Mouse (Mus musculus) hindbrain, embryonic 16.5 days (tissue): ENCODE data around the gene Car1. TPM values are rescaled to one million over a fixed set of nuclear protein-coding genes. Genes with fewer than 3 reads are reported as not detected.

Experiments
- ATAC-seq: fragments of 200-750 bp; cut with Nextera tagmentation; 2 replicates; pipeline ENCODE4 v1.8.0; 2017; ENCODE audit warnings: moderate TSS enrichment, moderate library complexity
- H3K27ac ChIP-seq: fragments of 300-500 bp; sonication (generic); 2 replicates; pipeline ENCODE4 v1.5.1; 2014; ENCODE audit warnings: low read depth, mild to moderate bottlenecking, control low read depth, low read length, moderate library complexity
- H3K27me3 ChIP-seq: fragments of 300-500 bp; sonication (generic); replicated peaks from 2 replicates; pipeline ENCODE4 v1.6.1; 2014; ENCODE audit warnings: low read length; ENCODE audit not compliant: control insufficient read depth, insufficient read depth
- H3K36me3 ChIP-seq: fragments of 300-500 bp; sonication (generic); 2 replicates; pipeline ENCODE4 v1.6.1; 2014; ENCODE audit warnings: mild to moderate bottlenecking, low read length, moderate library complexity, mixed read lengths; ENCODE audit not compliant: control insufficient read depth, insufficient read depth
- H3K4me1 ChIP-seq: fragments of 300-500 bp; sonication (generic); 2 replicates; pipeline ENCODE4 v1.6.1; 2014; ENCODE audit warnings: low read depth, low read length; ENCODE audit not compliant: control insufficient read depth, insufficient read depth
- H3K4me2 ChIP-seq: fragments of 300-500 bp; sonication (generic); 2 replicates; pipeline ENCODE4 v1.6.1; 2014; ENCODE audit warnings: mild to moderate bottlenecking, low read length, control low read depth, moderate library complexity
- H3K4me3 ChIP-seq: fragments of 300-500 bp; sonication (generic); 2 replicates; pipeline ENCODE4 v1.5.1; 2014; ENCODE audit warnings: mild to moderate bottlenecking, low read length, control low read depth, moderate library complexity
- H3K9ac ChIP-seq: fragments of 300-500 bp; sonication (generic); 2 replicates; pipeline ENCODE4 v1.6.1; 2014; ENCODE audit warnings: low read depth, mild to moderate bottlenecking, control low read depth, low read length, moderate library complexity
- H3K9me3 ChIP-seq: fragments of 300-500 bp; sonication (generic); 2 replicates; pipeline ENCODE4 v1.6.1; 2014; ENCODE audit warnings: mild to moderate bottlenecking, low read length, moderate library complexity; ENCODE audit not compliant: control insufficient read depth
- WGBS: fragments of 180-500 bp; shearing (Covaris S2); extraction: QIAGEN DNeasy Blood & Tissue Kit; methylation state at CpG from one replicate; pipeline ENCODE4 v1.1.7; 2014; 5-methylcytosine and 5-hydroxymethylcytosine counted together
- polyA plus RNA-seq: library from polyadenylated mRNA; unstranded; fragments of >200 nt; fragmentation: Nextera tagmentation; extraction: Ambion mirVana; gene quantifications from 2 replicates; pipeline ENCODE4 v1.2.1, GENCODE M21; 2015

Gene Car1
- polyA plus RNA-seq, result 0.17 TPM in 1 of 2 replicates, not detected in the other

DNA sequence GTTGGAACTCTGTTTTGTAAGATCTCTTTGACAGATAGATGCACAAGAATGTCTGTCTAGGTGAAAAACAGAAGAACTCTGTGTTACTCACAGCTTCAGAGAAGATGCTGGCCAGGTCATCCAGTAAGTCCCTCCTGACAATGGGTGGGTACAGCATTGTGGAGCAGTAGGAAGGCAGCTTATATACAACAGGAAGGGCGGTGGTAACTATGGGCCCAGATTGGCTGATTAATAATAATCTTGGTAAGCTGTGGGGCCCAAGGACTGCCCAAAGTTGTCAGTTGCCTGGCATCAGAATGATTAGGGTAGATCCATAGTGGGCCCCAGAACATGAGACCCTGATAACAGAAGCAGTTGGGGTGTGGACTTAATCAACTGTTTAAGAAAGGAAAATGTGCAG lies at the start of gene Car1:
Car1 (minus strand) TSS at position 158 of the 400 bp plus-strand sequence.
- Histone ChIP-seq H3K9me3 (no peaks in the 10 kb centered on the region), H3K4me2 (no peak within 1 kb of the TSS), H3K4me1 (no peaks in the 10 kb centered on the region), H3K4me3 (no peak within 1 kb of the TSS), H3K27ac (no peak within 1 kb of the TSS), H3K36me3 (no peaks in the 10 kb centered on the region), H3K27me3 (no peaks in the 10 kb centered on the region), H3K9ac (no peak within 1 kb of the TSS)
- no peak for ATAC-seq
- 90% methylated on average over 1 of the region's 1 CpGs for WGBS

GRCm38 (mm10) chr3:14857874-14858273 lies 49.7 kb upstream of the Car1 start:
- Histone ChIP-seq H3K9me3 (no peaks in the 10 kb centered on the region), H3K4me3 (no peak overlapping the region), H3K4me2 (no peak overlapping the region), H3K27me3 (no peaks in the 10 kb centered on the region), H3K36me3 (no peaks in the 10 kb centered on the region), H3K9ac (no peak overlapping the region), H3K4me1 (peaks cover 4% of the 10 kb centered on the region), H3K27ac (no peak overlapping the region)
- ATAC-seq, result no peak
- WGBS, result 93% methylated on average over 3 of the region's 3 CpGs

GRCm38 (mm10) chr3:14854446-14854845 lies 46.3 kb upstream of the Car1 start:
- Histone ChIP-seq H3K4me1 (no peaks in the 10 kb centered on the region), H3K27ac (no peak overlapping the region), H3K4me2 (no peak overlapping the region), H3K27me3 (no peaks in the 10 kb centered on the region), H3K4me3 (no peak overlapping the region), H3K36me3 (no peaks in the 10 kb centered on the region), H3K9me3 (no peaks in the 10 kb centered on the region), H3K9ac (no peak overlapping the region)
- no peak; the same call in 1 of the 2 replicates for ATAC-seq
- 62% methylated on average over 1 of the region's 1 CpGs for WGBS

DNA sequence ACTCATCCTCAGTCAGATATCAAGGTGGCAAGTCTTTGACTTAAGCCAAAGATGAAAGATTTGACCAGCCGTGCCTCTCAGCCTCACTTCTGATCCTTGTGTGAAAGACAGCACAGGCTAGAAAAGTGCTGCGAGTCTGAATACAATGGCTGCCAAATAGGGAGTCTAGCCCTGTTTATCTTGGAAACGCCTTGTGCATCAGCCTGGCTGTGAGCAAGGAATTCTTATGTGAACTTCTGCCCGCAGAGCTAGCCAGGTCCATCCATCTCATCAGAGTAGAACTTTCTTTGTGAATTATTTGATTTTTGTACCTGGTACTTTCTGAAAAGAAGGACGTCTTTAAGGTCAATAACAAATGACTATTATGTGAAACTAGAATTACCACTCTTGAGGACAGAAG lies 45.8 kb upstream of the Car1 start:
- Histone ChIP-seq H3K36me3 (no peaks in the 10 kb centered on the region), H3K27me3 (no peaks in the 10 kb centered on the region), H3K4me2 (no peak overlapping the region), H3K4me1 (no peaks in the 10 kb centered on the region), H3K27ac (no peak overlapping the region), H3K9me3 (no peaks in the 10 kb centered on the region), H3K4me3 (no peak overlapping the region), H3K9ac (no peak overlapping the region)
- WGBS, result 76% methylated on average over 5 of the region's 5 CpGs
- no peak for ATAC-seq

GRCm38 (mm10) chr3:14848587-14849254 lies 40.6 kb upstream of the Car1 start:
- Histone ChIP-seq H3K27me3 (no peaks in the 10 kb centered on the region), H3K9ac (no peak overlapping the region), H3K4me1 (no peaks in the 10 kb centered on the region), H3K4me3 (no peak overlapping the region), H3K27ac (no peak overlapping the region), H3K9me3 (no peaks in the 10 kb centered on the region; the same call in 1 of the 2 replicates), H3K36me3 (no peaks in the 10 kb centered on the region), H3K4me2 (no peak overlapping the region)
- no peak for ATAC-seq
- WGBS, result 98% methylated on average over 2 of the region's 2 CpGs

DNA sequence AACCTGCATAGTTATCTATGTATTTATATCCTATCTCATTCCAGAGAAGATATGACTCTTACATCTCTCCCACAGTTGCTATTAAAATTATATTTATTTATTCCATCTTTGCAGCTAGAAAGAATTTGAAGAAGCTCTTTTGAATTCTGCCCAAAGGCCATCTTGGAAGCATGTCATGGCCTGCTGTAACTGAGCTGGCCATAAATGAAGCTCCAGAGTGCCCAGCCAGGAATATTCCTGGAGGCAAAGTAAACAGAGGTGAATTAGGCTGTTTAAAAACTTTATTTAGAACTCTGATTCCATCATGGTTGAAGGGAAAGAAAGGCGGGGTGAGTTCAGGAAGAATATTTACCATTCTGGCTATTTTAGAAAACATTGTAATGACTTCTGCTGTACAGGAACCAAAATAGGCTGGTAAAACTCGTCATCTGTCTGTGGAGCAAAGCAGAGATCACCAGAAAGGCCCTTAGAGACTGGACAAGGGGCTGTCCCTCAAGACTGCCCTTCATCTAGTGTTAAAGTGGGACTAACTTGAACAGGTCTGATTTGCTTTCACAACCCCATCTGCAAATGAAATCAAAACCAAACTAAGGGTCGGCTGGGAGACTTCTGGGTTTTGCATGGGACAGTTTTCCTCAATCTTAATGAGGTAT lies 31.4 kb upstream of the Car1 start:
- 83% methylated on average over 3 of the region's 3 CpGs for WGBS
- Histone ChIP-seq H3K36me3 (no peaks in the 10 kb centered on the region), H3K27ac (no peak overlapping the region), H3K27me3 (no peaks in the 10 kb centered on the region), H3K4me3 (no peak overlapping the region), H3K4me2 (no peak overlapping the region), H3K9me3 (no peaks in the 10 kb centered on the region; the same call in 1 of the 2 replicates), H3K9ac (no peak overlapping the region), H3K4me1 (no peaks in the 10 kb centered on the region)
- no peak for ATAC-seq

- 95% methylated on average over 1 of the region's 1 CpGs for WGBS
- no peaks in the 10 kb centered on the region for H3K27me3 ChIP-seq
Observed at GRCm38 (mm10) chr3:14838936-14839335, 30.8 kb upstream of the Car1 start.

GRCm38 (mm10) chr3:14832766-14833165 lies 24.6 kb upstream of the Car1 start:
- Histone ChIP-seq H3K9me3 (no peaks in the 10 kb centered on the region), H3K4me2 (no peak overlapping the region), H3K27ac (no peak overlapping the region), H3K27me3 (no peaks in the 10 kb centered on the region), H3K4me3 (no peak overlapping the region), H3K9ac (no peak overlapping the region), H3K4me1 (no peaks in the 10 kb centered on the region), H3K36me3 (no peaks in the 10 kb centered on the region)
- no peak for ATAC-seq

More at GRCm38 (mm10) chr3:14838936-14839335, 30.8 kb upstream of the Car1 start:
- no peak for ATAC-seq
- H3K9me3 ChIP-seq, result no peaks in the 10 kb centered on the region
- no peak overlapping the region for H3K4me2 ChIP-seq
- H3K4me3 ChIP-seq, result no peak overlapping the region
- no peak overlapping the region for H3K9ac ChIP-seq
- H3K27ac ChIP-seq, result no peak overlapping the region
- H3K4me1 ChIP-seq, result no peaks in the 10 kb centered on the region
- no peaks in the 10 kb centered on the region for H3K36me3 ChIP-seq

DNA sequence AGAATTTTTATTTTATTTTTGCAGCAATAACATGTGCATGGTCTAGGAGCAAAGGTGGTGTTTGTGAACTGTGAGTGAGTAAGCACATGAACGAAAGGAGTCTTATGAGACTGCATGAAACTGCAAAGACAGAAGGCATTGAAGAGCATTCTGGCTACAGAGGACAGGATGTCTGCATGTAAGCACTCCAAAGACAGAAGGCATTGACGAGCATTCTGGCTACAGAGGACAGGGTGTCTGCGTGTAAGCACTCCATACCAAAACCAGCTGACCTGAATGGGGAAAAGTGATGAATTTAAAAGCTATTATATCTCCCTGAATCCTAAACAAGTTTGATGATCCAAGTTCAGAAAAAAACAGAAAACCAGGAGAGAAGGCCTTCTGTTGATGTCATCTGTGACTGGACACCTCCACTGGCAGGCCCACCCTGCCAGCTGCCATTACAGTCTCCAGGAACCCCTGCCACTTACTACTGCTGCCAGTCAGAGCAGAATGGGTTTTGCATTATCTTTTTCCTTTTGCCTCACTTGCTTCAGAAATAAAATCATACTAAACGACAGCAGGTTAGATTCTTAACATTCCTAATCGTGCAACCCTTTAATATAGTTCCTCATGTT lies 23.2 kb upstream of the Car1 start:
- Histone ChIP-seq H3K36me3 (no peaks in the 10 kb centered on the region), H3K27ac (no peak overlapping the region), H3K4me1 (no peaks in the 10 kb centered on the region), H3K9ac (no peak overlapping the region), H3K4me3 (no peak overlapping the region), H3K27me3 (no peaks in the 10 kb centered on the region), H3K9me3 (no peaks in the 10 kb centered on the region), H3K4me2 (no peak overlapping the region)
- no peak for ATAC-seq
- 84% methylated on average over 5 of the region's 5 CpGs for WGBS
